Mouse (Mus musculus) layer of hippocampus, adult 11-12 months (tissue): Measurements from ENCODE around the gene Rnf31.

Source experiments
- DNase-seq: peaks from one replicate; pipeline ENCODE4 v3.0.0; 2022; ENCODE audit warnings: low spot score

Rnf31 gene

GRCm38 (mm10) chr14:55604823-55605222, 13.3 kb downstream of the Rnf31 start:
- DNase-seq: no peak

- no peak for DNase-seq
Measured at GRCm38 (mm10) chr14:55605743-55606459, 14.4 kb downstream of the Rnf31 start.

GRCm38 (mm10) chr14:55608339-55608738, 16.8 kb downstream of the Rnf31 start:
- no peak for DNase-seq

GRCm38 (mm10) chr14:55613346-55613745, 21.8 kb downstream of the Rnf31 start:
- no peak for DNase-seq

GRCm38 (mm10) chr14:55614565-55615178, 23.2 kb downstream of the Rnf31 start:
- no peak for DNase-seq

- DNase-seq: no peak
Measured at GRCm38 (mm10) chr14:55615876-55616275, 24.4 kb downstream of the Rnf31 start.

- DNase-seq: no peak
Measured at GRCm38 (mm10) chr14:55616844-55617243, 25.3 kb downstream of the Rnf31 start.

- no peak for DNase-seq
Measured at GRCm38 (mm10) chr14:55617822-55618221, 26.3 kb downstream of the Rnf31 start, which contains the start of gene Rec8. Gene Rec8, plus strand, starts transcription at chr14:55618037.

GRCm38 (mm10) chr14:55618486-55619195, 27.1 kb downstream of the Rnf31 start:
- DNase-seq: no peak

- DNase-seq: no peak
Measured at GRCm38 (mm10) chr14:55628077-55628827, 36.7 kb downstream of the Rnf31 start.

GRCm38 (mm10) chr14:55629312-55629711, 37.8 kb downstream of the Rnf31 start:
- peak; percentile 66 for DNase-seq

- DNase-seq: no peak
Measured at GRCm38 (mm10) chr14:55634874-55635522, 43.5 kb downstream of the Rnf31 start.

- peak; percentile 90 for DNase-seq
Measured at GRCm38 (mm10) chr14:55635523-55636007, 44.1 kb downstream of the Rnf31 start, which contains the start of gene Ipo4. Gene Ipo4, minus strand, starts transcription at chr14:55635957.

GRCm38 (mm10) chr14:55637795-55638194, 46.3 kb downstream of the Rnf31 start, which contains the start of gene Gm49378:
Gene Gm49378, minus strand, starts transcription at chr14:55637895.
- no peak for DNase-seq

GRCm38 (mm10) chr14:55640816-55641215, 49.3 kb downstream of the Rnf31 start:
- DNase-seq: no peak

GRCm38 (mm10) chr14:55641291-55641690, 49.8 kb downstream of the Rnf31 start:
- no peak for DNase-seq

- no peak for DNase-seq
Measured at GRCm38 (mm10) chr14:55642679-55643059, 51.2 kb downstream of the Rnf31 start.

GRCm38 (mm10) chr14:55643060-55643907, 51.8 kb downstream of the Rnf31 start, which contains the start of gene Tm9sf1:
Gene Tm9sf1, minus strand, starts transcription at chr14:55643806.
- DNase-seq: peak; percentile 85

GRCm38 (mm10) chr14:55644261-55644888, 52.9 kb downstream of the Rnf31 start:
- DNase-seq: no peak

- no peak for DNase-seq
Measured at GRCm38 (mm10) chr14:55649884-55650283, 58.4 kb downstream of the Rnf31 start, which contains the start of gene Tssk4. Gene Tssk4, plus strand, starts transcription at chr14:55650184.
